Mouse (Mus musculus) kidney, postnatal 0 days (tissue): ENCODE measurements at regions not wholly inside any gene's neighbourhood (a gene's known extent, or its start where the extent isn't known, plus 50 kb on each side); places are given as distances from the start of the nearest gene placed in this dataset.
A peak's percentile ranks its signal among the peaks of the same experiment; 100 is the strongest.

Experiments
- ATAC-seq: fragments of 200-750 bp; cut with Nextera tagmentation; replicated peaks from 2 replicates; pipeline ENCODE4 v1.8.0; 2017; ENCODE audit warnings: low read depth, moderate number of reproducible peaks, moderate TSS enrichment, moderate library complexity; ENCODE audit not compliant: low FRiP score
- DNase-seq: peaks from one replicate; pipeline ENCODE4 v3.0.0-alpha.2; 2016; ENCODE audit warnings: low spot score
- H3K27ac ChIP-seq: fragments of 300-500 bp; sonication (generic); 2 replicates; pipeline ENCODE4 v1.5.1; 2014; ENCODE audit warnings: mild to moderate bottlenecking
- H3K27me3 ChIP-seq: fragments of 300-500 bp; sonication (generic); 2 replicates; pipeline ENCODE4 v1.6.1; 2014; ENCODE audit warnings: low read length, mixed read lengths; ENCODE audit not compliant: insufficient read depth
- H3K36me3 ChIP-seq: fragments of 300-500 bp; sonication (generic); 2 replicates; pipeline ENCODE4 v1.6.1; 2014; ENCODE audit warnings: low read length, mixed read lengths; ENCODE audit not compliant: insufficient read depth
- H3K4me1 ChIP-seq: fragments of 300-500 bp; sonication (generic); replicated peaks from 2 replicates; pipeline ENCODE4 v1.6.1; 2014; ENCODE audit warnings: antibody characterized with exemption, low read length, mixed read lengths; ENCODE audit not compliant: insufficient read depth
- H3K4me2 ChIP-seq: fragments of 300-500 bp; sonication (generic); 2 replicates; pipeline ENCODE4 v1.6.1; 2014; ENCODE audit warnings: mild to moderate bottlenecking, low read length, moderate library complexity, mixed read lengths
- H3K4me3 ChIP-seq: fragments of 300-500 bp; sonication (generic); replicated peaks from 2 replicates; pipeline ENCODE4 v1.5.1; 2014; ENCODE audit warnings: low read depth, low read length
- H3K9ac ChIP-seq: fragments of 300-500 bp; sonication (generic); 2 replicates; pipeline ENCODE4 v1.6.1; 2014; ENCODE audit warnings: low read depth, low read length
- H3K9me3 ChIP-seq: fragments of 300-500 bp; sonication (generic); replicated peaks from 2 replicates; pipeline ENCODE4 v1.6.1; 2016; ENCODE audit warnings: low read length, inconsistent platforms, mixed read lengths
- CTCF ChIP-seq: IDR thresholded peaks from 2 replicates; pipeline ENCODE4 v1.5.1; 2016; ENCODE audit warnings: antibody characterized with exemption, low read depth, mild to moderate bottlenecking, moderate library complexity
- WGBS: fragments of 180-500 bp; shearing (Covaris S2); extraction: QIAGEN DNeasy Blood & Tissue Kit; methylation state at CpG from one replicate; pipeline ENCODE4 v1.1.7; 2014; 5-methylcytosine and 5-hydroxymethylcytosine counted together

GRCm38 (mm10) chr2:72733371-72733770, 246.9 kb downstream of the Sp3 start:
- no peak for DNase-seq
- no peak overlapping the region for H3K9ac ChIP-seq
- ATAC-seq = no peak

GRCm38 (mm10) chr2:72735035-72735434, 245.2 kb downstream of the Sp3 start:
- ATAC-seq (no peak), DNase-seq (no peak)
- no peaks in the 10 kb centered on the region for H3K27me3 ChIP-seq
- TF ChIP-seq CTCF = no peak
- H3K9me3 ChIP-seq = no peaks in the 10 kb centered on the region
- no peak overlapping the region for H3K27ac ChIP-seq
- no peaks in the 10 kb centered on the region for H3K4me1 ChIP-seq
- H3K4me2 ChIP-seq = no peak overlapping the region
- no peak overlapping the region for H3K9ac ChIP-seq
- no peak overlapping the region for H3K4me3 ChIP-seq
- 88% methylated on average over 9 of the region's 9 CpGs for WGBS
- no peaks in the 10 kb centered on the region for H3K36me3 ChIP-seq

More at GRCm38 (mm10) chr2:72733371-72733770, 246.9 kb downstream of the Sp3 start:
- WGBS = 41% methylated on average over 3 of the region's 3 CpGs
- H3K4me1 ChIP-seq = no peaks in the 10 kb centered on the region
- no peaks in the 10 kb centered on the region for H3K27me3 ChIP-seq
- no peak overlapping the region for H3K27ac ChIP-seq
- H3K36me3 ChIP-seq = no peaks in the 10 kb centered on the region
- H3K9me3 ChIP-seq = no peaks in the 10 kb centered on the region
- no peak overlapping the region for H3K4me2 ChIP-seq
- no peak overlapping the region for H3K4me3 ChIP-seq
- TF ChIP-seq CTCF = no peak

GRCm38 (mm10) chr2:72736685-72737084, 243.6 kb downstream of the Sp3 start:
- ATAC-seq (no peak), DNase-seq (no peak)
- TF ChIP-seq CTCF = no peak

GRCm38 (mm10) chr2:72740391-72741361, 239.6 kb downstream of the Sp3 start:
- ATAC-seq (no peak), DNase-seq (peak; percentile 12)
- Histone ChIP-seq H3K9ac (no peak overlapping the region), H3K4me1 (no peaks in the 10 kb centered on the region), H3K27ac (no peak overlapping the region), H3K27me3 (no peaks in the 10 kb centered on the region), H3K4me3 (no peak overlapping the region; the same call in 1 of the 2 replicates), H3K4me2 (peak overlapping the region; percentile 46), H3K36me3 (no peaks in the 10 kb centered on the region), H3K9me3 (no peaks in the 10 kb centered on the region)
- peak; percentile 19; the same call in 1 of the 2 replicates for TF ChIP-seq CTCF
- 45% methylated on average over 22 of the region's 22 CpGs for WGBS

More at GRCm38 (mm10) chr2:72736685-72737084, 243.6 kb downstream of the Sp3 start:
- Histone ChIP-seq H3K27me3 (no peaks in the 10 kb centered on the region), H3K27ac (no peak overlapping the region), H3K9ac (no peak overlapping the region), H3K4me2 (no peak overlapping the region), H3K36me3 (no peaks in the 10 kb centered on the region), H3K4me3 (no peak overlapping the region), H3K4me1 (no peaks in the 10 kb centered on the region), H3K9me3 (no peaks in the 10 kb centered on the region)
- 60% methylated on average over 3 of the region's 3 CpGs for WGBS

GRCm38 (mm10) chr2:72741746-72742145, 238.5 kb downstream of the Sp3 start:
- Histone ChIP-seq H3K27me3 (no peaks in the 10 kb centered on the region), H3K27ac (no peak overlapping the region), H3K4me3 (no peak overlapping the region), H3K4me1 (no peaks in the 10 kb centered on the region), H3K36me3 (no peaks in the 10 kb centered on the region), H3K4me2 (no peak overlapping the region), H3K9ac (no peak overlapping the region), H3K9me3 (no peaks in the 10 kb centered on the region)
- WGBS = 91% methylated on average over 5 of the region's 5 CpGs
- ATAC-seq (no peak), DNase-seq (no peak)
- TF ChIP-seq CTCF = no peak

GRCm38 (mm10) chr2:72743651-72744050, 236.6 kb downstream of the Sp3 start:
- no peak overlapping the region for H3K9ac ChIP-seq
- no peak for TF ChIP-seq CTCF

More at GRCm38 (mm10) chr2:72743651-72744050, 236.6 kb downstream of the Sp3 start:
- DNase-seq = no peak
- H3K9me3 ChIP-seq = no peaks in the 10 kb centered on the region
- no peaks in the 10 kb centered on the region for H3K4me1 ChIP-seq
- no peak overlapping the region for H3K4me2 ChIP-seq
- WGBS = 87% methylated on average over 3 of the region's 3 CpGs
- no peak overlapping the region for H3K4me3 ChIP-seq
- no peak overlapping the region for H3K27ac ChIP-seq
- no peak for ATAC-seq
- H3K27me3 ChIP-seq = no peaks in the 10 kb centered on the region
- H3K36me3 ChIP-seq = no peaks in the 10 kb centered on the region
